Mouse (Mus musculus) cerebellum, adult 9-10 months (tissue): ENCODE results near the gene Adamtsl3.

Experiments
- DNase-seq: peaks from one replicate; pipeline ENCODE4 v3.0.0; 2022

Adamtsl3 gene

DNA sequence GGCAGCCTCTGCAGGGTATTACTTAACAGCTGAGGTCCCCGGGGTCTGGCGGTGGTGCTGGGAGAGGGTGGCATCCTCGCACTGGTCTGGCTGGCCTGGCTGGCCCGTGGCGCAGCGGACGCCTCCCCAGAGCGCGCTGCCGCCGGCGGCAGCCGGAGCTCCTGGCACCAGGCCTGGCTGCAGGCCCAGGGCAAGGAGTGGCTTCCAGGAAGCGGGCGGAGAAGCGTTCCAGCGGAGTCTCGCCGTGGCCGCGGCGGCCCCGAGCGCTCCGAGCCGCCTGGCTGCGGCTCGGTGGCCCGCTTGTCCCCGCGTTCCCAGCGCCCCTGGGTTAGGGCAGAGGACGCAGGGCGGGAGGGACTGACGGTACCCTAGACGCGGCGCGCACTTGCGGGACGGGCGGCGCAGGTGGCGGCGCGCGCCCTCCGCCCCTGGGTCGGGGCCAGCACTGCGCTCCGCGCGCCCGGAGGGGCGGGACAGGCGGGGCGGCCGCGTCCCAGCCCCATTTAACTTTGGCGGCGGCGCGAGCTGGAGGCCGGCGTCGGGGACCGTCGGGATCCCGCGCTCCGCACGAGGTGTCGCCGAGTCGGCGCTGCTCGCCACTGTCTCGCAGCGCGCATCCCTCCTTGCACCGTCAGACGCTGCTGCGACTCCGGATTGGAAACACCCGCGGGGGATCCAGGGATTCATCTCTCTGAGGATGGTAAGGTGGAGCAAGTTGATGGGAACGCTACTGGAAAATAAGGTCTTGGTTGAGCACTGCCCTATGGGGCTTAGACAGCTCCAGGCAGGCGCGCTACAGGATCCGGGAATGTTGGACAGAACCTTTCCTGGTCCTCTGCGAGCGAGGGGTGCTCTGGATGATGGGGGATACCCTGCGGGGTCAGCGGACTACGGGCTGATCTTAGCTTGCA, at the start of gene Adamtsl3:
Gene Adamtsl3, plus strand, starts transcription at position 484 of the 911 bp plus-strand sequence.
- no peak for DNase-seq

- DNase-seq, result no peak
Observed at GRCm38 (mm10) chr7:82287242-82287641, 48.3 kb upstream of the Adamtsl3 start.

GRCm38 (mm10) chr7:82293441-82293840, 42.1 kb upstream of the Adamtsl3 start:
- no peak for DNase-seq

DNA sequence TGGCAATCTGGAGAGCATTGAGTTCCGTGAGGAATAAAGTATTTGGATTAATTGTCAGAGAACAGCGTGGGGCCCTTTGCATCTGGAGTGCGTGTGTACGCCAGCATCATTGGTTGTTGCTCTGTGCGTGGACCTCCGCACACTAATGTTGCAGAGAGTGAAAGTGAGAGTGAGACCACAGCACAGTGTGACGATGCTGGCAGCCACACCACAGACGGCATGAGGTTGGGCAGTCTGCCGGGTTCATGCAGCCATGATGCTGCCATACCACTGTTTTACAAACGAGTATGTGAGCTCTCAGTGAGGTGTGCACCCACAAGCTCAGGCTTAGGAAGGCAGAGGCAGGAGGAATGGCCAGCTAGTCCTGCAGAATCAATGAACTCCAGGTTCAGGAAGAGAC, 41.4 kb upstream of the Adamtsl3 start:
- DNase-seq, result no peak

DNA sequence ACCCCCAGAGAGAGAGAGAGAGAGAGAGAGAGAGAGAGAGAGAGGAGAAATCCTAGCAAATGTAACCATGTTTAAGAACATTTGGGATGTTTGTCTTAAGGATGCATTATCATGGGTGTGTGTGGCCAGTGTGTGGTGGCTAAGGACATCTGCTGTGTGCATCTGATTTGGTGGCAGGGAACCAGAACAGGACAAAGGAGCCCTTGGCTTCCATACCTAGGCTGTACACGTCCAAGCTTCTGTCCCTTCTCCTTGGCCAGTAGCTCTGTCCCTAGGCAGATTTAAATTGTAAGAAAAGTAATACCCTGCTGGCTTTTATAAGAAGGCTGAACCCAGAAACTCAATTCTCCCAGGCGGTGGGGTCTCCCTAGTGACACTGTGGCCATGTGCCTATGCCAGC, 40.9 kb upstream of the Adamtsl3 start:
- no peak for DNase-seq

GRCm38 (mm10) chr7:82308398-82308797, 27.1 kb upstream of the Adamtsl3 start:
- no peak for DNase-seq

GRCm38 (mm10) chr7:82318515-82318914, 17.0 kb upstream of the Adamtsl3 start:
- no peak for DNase-seq

DNA sequence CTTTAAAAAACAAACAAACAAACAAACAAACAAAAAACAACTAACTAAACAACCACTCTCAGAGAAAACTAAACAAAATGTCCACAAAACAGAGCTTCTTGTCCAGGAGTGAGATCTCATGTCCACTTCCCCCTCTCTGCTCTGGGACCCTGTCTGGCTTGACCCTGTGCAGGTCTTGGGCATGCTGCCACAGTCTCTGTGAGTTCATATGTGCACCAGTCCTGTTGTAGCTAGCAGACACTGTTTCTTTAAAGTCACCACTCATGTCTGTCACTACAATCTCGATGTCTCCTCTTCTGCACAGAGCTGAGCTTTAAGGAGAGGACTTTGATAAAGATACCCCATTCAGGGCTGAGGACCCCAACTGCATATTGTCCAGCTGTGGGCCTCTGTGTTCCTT, 8.9 kb upstream of the Adamtsl3 start:
- DNase-seq, result no peak

- no peak for DNase-seq
Observed at GRCm38 (mm10) chr7:82327201-82327600, 8.3 kb upstream of the Adamtsl3 start.

- DNase-seq, result no peak
Observed at GRCm38 (mm10) chr7:82327881-82328280, 7.6 kb upstream of the Adamtsl3 start.

DNA sequence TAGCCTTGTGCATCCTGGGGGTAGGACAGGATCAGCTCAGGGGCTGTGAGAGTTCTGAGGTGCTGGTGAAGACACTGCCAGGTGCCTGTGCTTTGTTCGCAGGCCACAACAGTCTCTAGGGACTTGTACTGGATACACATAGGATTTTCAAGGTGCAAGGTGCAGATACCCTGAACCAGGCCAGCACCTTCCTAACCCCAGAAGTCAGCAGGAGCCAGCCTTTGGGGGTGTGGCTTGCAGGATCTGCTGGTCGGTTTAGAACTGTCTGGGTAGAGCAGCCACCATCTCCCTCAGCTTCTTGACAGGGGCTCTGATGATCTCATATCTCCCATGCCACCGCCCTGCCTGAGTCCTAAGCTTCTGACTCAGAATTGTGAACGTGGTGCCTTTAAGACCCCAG, 5.7 kb upstream of the Adamtsl3 start:
- no peak for DNase-seq

DNA sequence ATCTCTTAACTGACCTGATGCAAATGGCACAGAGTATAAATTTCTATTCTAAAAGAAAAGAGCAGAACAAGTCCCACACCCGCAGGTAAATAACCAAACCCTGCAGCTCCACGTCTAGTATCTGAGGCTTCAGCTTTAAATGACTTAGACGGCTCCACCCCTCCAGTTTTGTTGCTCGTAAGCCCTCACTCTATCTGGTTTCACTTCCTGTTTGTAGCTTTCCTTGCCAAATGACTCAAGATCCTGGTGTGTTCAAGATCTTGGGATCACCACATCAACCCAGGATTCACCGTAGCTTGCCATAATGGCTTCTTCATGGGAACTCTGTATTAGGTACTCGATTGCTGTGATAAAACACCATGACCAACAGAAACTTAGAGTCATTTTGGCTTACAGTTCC, 4.6 kb upstream of the Adamtsl3 start:
- DNase-seq, result no peak

DNA sequence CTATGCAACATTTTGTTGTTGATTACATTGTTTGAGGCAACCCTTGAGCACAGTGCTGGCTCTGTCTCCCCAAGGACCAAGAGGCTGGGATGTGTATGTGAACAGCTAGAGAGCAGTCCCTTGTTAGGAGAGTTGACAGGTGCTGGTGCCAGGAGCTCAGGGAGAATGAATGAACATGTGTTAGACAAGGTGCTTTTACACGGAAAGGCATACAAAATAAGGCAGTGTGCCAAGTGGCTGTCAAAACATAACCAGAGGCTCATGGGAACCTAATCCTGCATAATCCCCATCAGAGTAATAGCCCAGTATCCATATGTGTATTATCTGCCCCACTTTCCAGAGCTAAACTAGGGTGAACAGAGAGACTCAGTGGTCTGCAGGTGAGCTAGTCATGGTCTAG, 1.5 kb upstream of the Adamtsl3 start:
- DNase-seq, result no peak

DNA sequence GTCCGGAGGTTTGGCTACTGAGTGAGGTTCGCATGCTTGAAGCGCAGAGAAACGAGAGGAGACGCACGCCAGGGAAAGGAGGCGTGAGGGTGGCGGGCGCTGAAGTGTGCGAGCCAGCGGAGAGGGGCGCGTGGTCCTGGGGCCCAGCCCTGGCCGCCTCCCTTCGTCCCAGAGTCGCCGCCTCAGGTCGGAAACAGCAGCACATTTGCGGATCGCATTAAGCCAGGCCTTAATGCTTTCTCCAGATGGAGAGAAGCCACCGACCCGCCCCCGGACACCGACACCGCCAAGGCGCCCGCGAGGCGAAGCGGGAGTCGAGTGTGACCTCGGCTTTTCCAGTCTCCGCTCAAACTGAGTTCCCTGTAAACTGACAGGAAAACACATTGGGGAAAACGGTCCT, 638 bp downstream of the Adamtsl3 start:
- DNase-seq, result no peak

GRCm38 (mm10) chr7:82338121-82338520, 2.6 kb downstream of the Adamtsl3 start:
- DNase-seq, result no peak

GRCm38 (mm10) chr7:82338532-82338931, 3.0 kb downstream of the Adamtsl3 start:
- DNase-seq, result no peak

GRCm38 (mm10) chr7:82339214-82339613, 3.7 kb downstream of the Adamtsl3 start:
- DNase-seq, result no peak

- DNase-seq, result no peak
Observed at GRCm38 (mm10) chr7:82341476-82341875, 6.0 kb downstream of the Adamtsl3 start.

DNA sequence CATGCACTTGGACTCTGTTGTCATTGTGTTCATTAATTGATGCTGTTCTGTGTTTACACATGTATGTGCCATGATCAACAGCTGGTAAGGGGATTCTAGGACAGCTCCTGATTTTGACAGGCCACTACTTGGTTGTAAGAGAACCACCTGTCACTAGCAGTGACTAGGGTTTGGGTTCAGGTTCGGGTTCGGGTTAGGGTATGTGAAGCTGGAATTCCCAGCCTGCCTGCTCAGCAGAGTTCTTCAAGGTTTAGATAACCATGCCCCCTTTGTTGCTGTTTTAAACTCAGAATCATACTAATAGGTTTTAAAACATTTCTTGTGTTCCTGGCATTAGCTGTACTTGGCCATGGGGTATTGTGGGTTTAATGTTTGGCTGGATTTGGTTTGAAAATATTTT, 11.2 kb downstream of the Adamtsl3 start:
- no peak for DNase-seq

GRCm38 (mm10) chr7:82349796-82350195, 14.3 kb downstream of the Adamtsl3 start:
- DNase-seq, result no peak

- no peak for DNase-seq
Observed at GRCm38 (mm10) chr7:82350421-82350820, 14.9 kb downstream of the Adamtsl3 start.

GRCm38 (mm10) chr7:82359146-82359545, 23.7 kb downstream of the Adamtsl3 start:
- DNase-seq, result no peak

- DNase-seq, result no peak
Observed at GRCm38 (mm10) chr7:82359674-82360073, 24.2 kb downstream of the Adamtsl3 start.

- no peak for DNase-seq
Observed at GRCm38 (mm10) chr7:82360186-82360585, 24.7 kb downstream of the Adamtsl3 start.

DNA sequence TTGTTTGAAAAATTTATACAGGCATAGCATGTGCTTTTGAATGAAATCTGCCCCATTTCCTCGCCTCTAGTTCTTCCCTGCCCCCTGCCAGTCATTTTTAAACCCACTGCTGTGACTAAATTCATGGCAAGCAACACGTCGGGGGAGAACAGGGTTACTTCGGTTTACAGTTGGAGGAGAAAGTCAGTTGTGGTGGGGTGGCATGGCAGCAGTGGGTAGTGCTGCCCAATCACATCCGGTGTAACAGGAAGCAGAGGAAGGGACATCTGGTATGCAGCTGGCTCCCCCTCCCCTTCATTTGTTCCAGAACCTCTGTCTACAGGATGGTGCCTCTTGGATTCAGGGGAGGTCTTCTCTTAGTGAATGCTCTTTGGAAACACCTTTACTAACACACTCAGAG, 25.6 kb downstream of the Adamtsl3 start:
- no peak for DNase-seq
